ENCODE assay signal across 20 mouse cellular contexts in genomic region chr2:174393383-174393782, GRCm38 (mm10). TPM values are rescaled to one million over a fixed set of nuclear protein-coding genes. Genes with fewer than 3 reads are reported as not detected.
DNase-seq lines count a peak whose midpoint lies in the region; ATAC-seq lines count a peak whose summit lies in the region.
"Had no signal": no experiment of that assay in that cellular context is flagged by ENCODE, and none has a peak within 500 bp of the region (broad histone marks: within the 10 kb centered on the region; RNA-seq: fewer than 3 reads in every experiment).

No protein-coding gene starts in this region.

- H3K36me3 ChIP-seq in midbrain, embryonic 16.5 days (ENCODE audit: control insufficient read depth, insufficient read depth, low read length) = no peaks in the 10 kb centered on the region
- H3K36me3 ChIP-seq: embryonic facial prominence, embryonic 12.5 days; forebrain, embryonic 15.5 days; G1E; heart, embryonic 10.5 days; hindbrain, embryonic 12.5 days had no signal

- no peak overlapping the region for H3K27ac ChIP-seq in midbrain, embryonic 16.5 days (ENCODE audit: low read length)
- H3K27ac ChIP-seq: embryonic facial prominence, embryonic 12.5 days; forebrain, embryonic 15.5 days; heart, embryonic 10.5 days; hindbrain, embryonic 12.5 days; hindbrain, postnatal 0 days had no signal

- H3K4me3 ChIP-seq in midbrain, embryonic 16.5 days (ENCODE audit: low read depth, low read length) = no peak overlapping the region
- H3K4me3 ChIP-seq: embryonic facial prominence, embryonic 12.5 days; forebrain, embryonic 15.5 days; heart, embryonic 10.5 days; hindbrain, embryonic 12.5 days had no signal

- H3K9me3 ChIP-seq in midbrain, embryonic 16.5 days (replicated peaks; ENCODE audit: control insufficient read depth, low read length, poor library complexity, severe bottlenecking) = 0 out of 2 replicates have a peak, but pooled peaks cover 3% of the 10 kb centered on the region
- H3K9me3 ChIP-seq: forebrain, embryonic 15.5 days; G1E; heart, embryonic 10.5 days; hindbrain, embryonic 12.5 days had no signal

- peak; percentile 76 for DNase-seq in heart, adult 11 months
- DNase-seq in heart, adult 9 months (ENCODE audit: low spot score in 2 of 2) = no peak
- DNase-seq in adrenal gland, postnatal 10 days = peak; percentile 49
- no peak for DNase-seq in thymus, postnatal 25 days
- DNase-seq in left cerebral cortex, adult 18-20 months (ENCODE audit: low spot score in 2 of 2) = no peak
- DNase-seq: cerebellum, adult 11 months; cerebellum, adult 8-10 months; cerebellum, postnatal 14 days; heart, postnatal 10 days; heart, postnatal 4 days; kidney, adult 11 months had no signal

- peak; percentile 72 for ATAC-seq in granulocyte monocyte progenitor cell, adult 5-6 weeks (replicated peaks; ENCODE audit: poor library complexity, severe bottlenecking)
- no peak for ATAC-seq in midbrain, embryonic 16.5 days
- ATAC-seq: forebrain, embryonic 15.5 days; hindbrain, postnatal 0 days had no signal

- H3K9ac ChIP-seq in midbrain, embryonic 16.5 days (ENCODE audit: low read depth, low read length) = no peak overlapping the region
- H3K9ac ChIP-seq: embryonic facial prominence, embryonic 12.5 days; forebrain, embryonic 15.5 days; hindbrain, embryonic 12.5 days had no signal

- H3K27me3 ChIP-seq in midbrain, embryonic 16.5 days (ENCODE audit: control insufficient read depth, insufficient read depth, low read depth, low read length) = no peaks in the 10 kb centered on the region
- H3K27me3 ChIP-seq: embryonic facial prominence, embryonic 12.5 days; forebrain, embryonic 15.5 days; hindbrain, embryonic 12.5 days had no signal

- WGBS in midbrain, embryonic 16.5 days = 81% methylated on average over 5 of the region's 5 CpGs

- H3K4me1 ChIP-seq in midbrain, embryonic 16.5 days (ENCODE audit: control insufficient read depth, insufficient read depth, low read length) = no peaks in the 10 kb centered on the region
- H3K4me1 ChIP-seq: embryonic facial prominence, embryonic 12.5 days; forebrain, embryonic 15.5 days; heart, embryonic 10.5 days; hindbrain, embryonic 12.5 days had no signal

- H3K4me2 ChIP-seq in midbrain, embryonic 16.5 days (ENCODE audit: low read length) = no peak overlapping the region
- H3K4me2 ChIP-seq: embryonic facial prominence, embryonic 12.5 days; forebrain, embryonic 15.5 days; hindbrain, embryonic 12.5 days had no signal

RNA-seq across cellular contexts. Expression of gene Nelfcd, which starts 22.2 kb away (rescaled TPM):
- 10 to 100 TPM; 55.1 to 62.2 TPM for total RNA-seq in adrenal gland, postnatal 10 days (2021)
- 56.8 and 68.4 TPM in 2 replicates for total RNA-seq in granulocyte monocyte progenitor cell, adult 5-6 weeks (2014; fragmentation: Nextera tagmentation)
- total RNA-seq in granulocyte monocyte progenitor cell, adult 5-6 weeks (2017) = 40.2 and 42.2 TPM in 2 replicates
- polyA plus RNA-seq in midbrain, embryonic 16.5 days (2015; fragmentation: Nextera tagmentation; extraction: Ambion mirVana) = 108 TPM in 2 replicates
- 10 to 100 TPM; 48.5 to 52.3 TPM for total RNA-seq in left cerebral cortex, adult 18-20 months (2021)

RNA-seq across cellular contexts. Expression of gene Ctsz, which starts 45.5 kb away (rescaled TPM):
- 100 to 1,000 TPM; 114 to 138 TPM for total RNA-seq in adrenal gland, postnatal 10 days (2021)
- 201 and 252 TPM in 2 replicates for total RNA-seq in granulocyte monocyte progenitor cell, adult 5-6 weeks (2014; fragmentation: Nextera tagmentation)
- 362 and 363 TPM in 2 replicates for total RNA-seq in granulocyte monocyte progenitor cell, adult 5-6 weeks (2017)
- 54.8 and 63.3 TPM in 2 replicates for polyA plus RNA-seq in midbrain, embryonic 16.5 days (2015; fragmentation: Nextera tagmentation; extraction: Ambion mirVana)
- total RNA-seq in left cerebral cortex, adult 18-20 months (2021) = 10 to 100 TPM; 39.6 to 45.7 TPM

RNA-seq across cellular contexts. Expression of gene Gm20721, which starts 46.9 kb away (rescaled TPM):
- total RNA-seq in adrenal gland, postnatal 10 days (2021) = 1 to 10 TPM; 6.2 to 6.8 TPM
- total RNA-seq in granulocyte monocyte progenitor cell, adult 5-6 weeks (2014; fragmentation: Nextera tagmentation) = not detected in 2 replicates
- total RNA-seq in granulocyte monocyte progenitor cell, adult 5-6 weeks (2017) = 1.4 and 4.7 TPM in 2 replicates
- 11.1 and 15.0 TPM in 2 replicates for polyA plus RNA-seq in midbrain, embryonic 16.5 days (2015; fragmentation: Nextera tagmentation; extraction: Ambion mirVana)
- 1 to 10 TPM; 2.4 to 2.7 TPM for total RNA-seq in left cerebral cortex, adult 18-20 months (2021)
- total RNA-seq: hindbrain, postnatal 0 days had no signal

RNA-seq across cellular contexts. Expression of gene Tubb1, which starts 57.1 kb away (rescaled TPM):
- 1 to 10 TPM; 1.0 to 1.3 TPM for total RNA-seq in adrenal gland, postnatal 10 days (2021)
- not detected in 2 replicates for total RNA-seq in granulocyte monocyte progenitor cell, adult 5-6 weeks (2014; fragmentation: Nextera tagmentation)
- total RNA-seq in granulocyte monocyte progenitor cell, adult 5-6 weeks (2017) = 0.43 and 1.0 TPM in 2 replicates
- 0.43 and 0.48 TPM in 2 replicates for polyA plus RNA-seq in midbrain, embryonic 16.5 days (2015; fragmentation: Nextera tagmentation; extraction: Ambion mirVana)
- not detected for total RNA-seq in left cerebral cortex, adult 18-20 months (2021)
- total RNA-seq: gastrocnemius, adult 8-10 months had no signal
- polyA plus RNA-seq: G1E; hindbrain, postnatal 0 days had no signal

Comparison
In these comparisons a context has a peak if more than half of its experiments do, and no peak if none do; other contexts are left out.
1. DNase-seq: peak in heart, adult 11 months (single experiment) and adrenal gland, postnatal 10 days (single experiment); none in heart, adult 9 months (0 of 2), thymus, postnatal 25 days (single experiment) and left cerebral cortex, adult 18-20 months (0 of 2).